Mouse (Mus musculus): ENCODE measurements around the gene Olfr503. TPM values are rescaled to one million over a fixed set of nuclear protein-coding genes. Genes with fewer than 3 reads are reported as not detected.
"Not testable (repeated sequence)": the region's sequence is repeated elsewhere in the genome, so short reads cannot be mapped to it uniquely, and the experiment has no call there.

Gene Olfr503
- not detected in 2 replicates for polyA plus RNA-seq (2012; ENCODE audit: insufficient read depth, low replicate concordance)

- peaks cover 16% of the 10 kb centered on the region for H3K9me3 ChIP-seq
- not testable (repeated sequence) for H3K36me3 ChIP-seq (replicated peaks; ENCODE audit: low read length); H3K4me3 ChIP-seq (replicated peaks); H3K27me3 ChIP-seq (replicated peaks); H3K4me1 ChIP-seq
Observed at GRCm38 (mm10) chr7:108544227-108544626, at the start of gene Olfr503. Gene Olfr503, plus strand, starts transcription at chr7:108544527.

DNA sequence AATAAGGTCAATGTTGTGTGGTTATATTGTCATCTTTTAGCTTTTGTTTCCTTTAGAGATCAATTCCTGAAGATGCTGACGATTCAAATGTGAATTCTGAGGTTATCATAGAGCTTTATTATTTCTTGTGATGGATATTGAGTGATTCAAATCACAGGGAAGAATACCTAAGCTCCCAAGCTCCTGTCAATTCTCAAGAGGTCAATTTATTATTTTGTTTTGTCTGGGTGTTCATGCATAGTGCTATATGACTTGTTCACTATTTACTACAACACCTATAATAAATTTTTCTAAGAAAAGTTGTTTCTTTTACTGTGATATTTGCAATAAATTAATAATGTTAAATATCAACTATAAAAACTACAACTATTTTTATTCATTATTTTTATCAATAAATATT lies 19.4 kb upstream of the Olfr503 start, which contains the start of gene Olfr502:
Gene Olfr502 (minus strand): TSS at position 101 of the 400 bp plus-strand sequence.
- no peaks in the 10 kb centered on the region for H3K36me3 ChIP-seq (replicated peaks; ENCODE audit: low read length)
- peaks cover 26% of the 10 kb centered on the region for H3K9me3 ChIP-seq
- no peak within 1 kb of the TSS for H3K4me3 ChIP-seq (replicated peaks)
- H3K4me1 ChIP-seq: no peaks in the 10 kb centered on the region
- TF ChIP-seq GATA1 (IDR thresholded peaks at IDR 0.05; ENCODE audit: borderline replicate concordance, low read length) (no peak), FLI1 (IDR thresholded peaks at IDR 0.05; ENCODE audit: low read length) (no peak)
- no peaks in the 10 kb centered on the region for H3K27me3 ChIP-seq (replicated peaks)

DNA sequence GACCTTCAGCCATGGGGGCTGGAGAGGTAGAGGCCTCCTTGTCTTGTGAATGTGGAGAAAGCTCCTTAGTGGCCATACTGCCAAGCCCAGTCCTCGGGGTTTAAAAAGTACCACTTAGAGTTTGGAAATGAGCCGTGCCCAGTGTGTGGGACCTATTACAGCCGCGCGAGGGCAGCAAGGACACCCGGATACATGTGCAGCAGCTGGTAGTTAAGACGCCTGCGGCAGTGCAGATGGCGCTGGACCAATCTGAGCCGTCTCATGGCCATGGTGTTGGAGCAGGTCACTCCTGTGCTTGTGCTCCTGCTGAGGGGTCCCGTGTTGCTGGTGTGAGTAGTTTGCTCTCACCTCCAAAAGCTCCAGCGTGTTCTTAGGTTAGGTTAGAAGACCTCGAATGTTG lies 1.9 kb upstream of the Olfr503 start:
- no peak overlapping the region for H3K4me3 ChIP-seq (replicated peaks)
- H3K4me1 ChIP-seq: no peaks in the 10 kb centered on the region
- no peaks in the 10 kb centered on the region for H3K36me3 ChIP-seq (replicated peaks; ENCODE audit: low read length)
- no peaks in the 10 kb centered on the region for H3K27me3 ChIP-seq (replicated peaks)
- TF ChIP-seq GATA1 (IDR thresholded peaks at IDR 0.05; ENCODE audit: borderline replicate concordance, low read length): no peak
- no peak for TF ChIP-seq FLI1 (IDR thresholded peaks at IDR 0.05; ENCODE audit: low read length)
- peaks cover 16% of the 10 kb centered on the region for H3K9me3 ChIP-seq

DNA sequence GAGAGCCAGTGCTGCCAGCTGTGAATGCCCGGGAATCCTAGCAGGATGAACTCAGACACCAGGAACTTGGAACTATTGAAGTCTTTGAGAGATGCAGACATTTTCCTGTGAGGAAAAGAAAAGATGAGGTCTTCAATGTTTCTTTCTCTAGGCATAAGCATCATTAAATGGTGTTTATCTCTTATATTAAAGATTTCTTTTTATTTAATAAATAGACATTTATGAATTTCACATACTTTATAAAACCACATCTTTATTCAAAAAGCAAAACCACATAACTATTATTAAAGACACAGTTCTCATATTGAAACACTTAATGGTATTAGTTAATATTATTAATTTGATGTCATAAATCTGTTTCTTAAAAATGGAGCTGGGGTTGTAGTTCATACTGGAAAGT lies 21.4 kb downstream of the Olfr503 start, which contains the start of gene Olfr504:
Gene Olfr504 (minus strand): TSS at position 101 of the 400 bp plus-strand sequence.
- Histone ChIP-seq H3K36me3 (replicated peaks; ENCODE audit: low read length) (no peaks in the 10 kb centered on the region), H3K9me3 (peaks cover 20% of the 10 kb centered on the region)
- no peak for TF ChIP-seq FLI1 (IDR thresholded peaks at IDR 0.05; ENCODE audit: low read length)
- TF ChIP-seq GATA1 (IDR thresholded peaks at IDR 0.05; ENCODE audit: borderline replicate concordance, low read length): no peak

GRCm38 (mm10) chr7:108589797-108590196 lies 45.5 kb downstream of the Olfr503 start:
- Histone ChIP-seq H3K36me3 (replicated peaks; ENCODE audit: low read length) (no peaks in the 10 kb centered on the region), H3K4me1 (no peaks in the 10 kb centered on the region), H3K27me3 (replicated peaks) (no peaks in the 10 kb centered on the region), H3K9me3 (peaks cover 15% of the 10 kb centered on the region), H3K4me3 (replicated peaks) (no peak overlapping the region)
- TF ChIP-seq GATA1 (IDR thresholded peaks at IDR 0.05; ENCODE audit: borderline replicate concordance, low read length) (no peak), FLI1 (IDR thresholded peaks at IDR 0.05; ENCODE audit: low read length) (no peak)

More for the DNA sequence above, 21.4 kb downstream of the Olfr503 start, which contains the start of gene Olfr504:
- Histone ChIP-seq H3K4me1 (no peaks in the 10 kb centered on the region), H3K4me3 (replicated peaks) (no peak within 1 kb of the TSS), H3K27me3 (replicated peaks) (no peaks in the 10 kb centered on the region)

Other genes with a start within 250 kb of the Olfr503 start
- not detected in 2 replicates for gene Olfr491, start 231.1 kb upstream of the Olfr503 start, polyA plus RNA-seq (2012; ENCODE audit: insufficient read depth, low replicate concordance)
- gene Olfr492, start 220.9 kb upstream of the Olfr503 start, polyA plus RNA-seq (2012; ENCODE audit: insufficient read depth, low replicate concordance): not detected in 2 replicates
- not detected in 2 replicates for gene Olfr493, start 197.5 kb upstream of the Olfr503 start, polyA plus RNA-seq (2012; ENCODE audit: insufficient read depth, low replicate concordance)
- not detected in 2 replicates for gene Olfr494, start 179.2 kb upstream of the Olfr503 start, polyA plus RNA-seq (2012; ENCODE audit: insufficient read depth, low replicate concordance)
- not detected in 2 replicates for gene Olfr495, start 151.4 kb upstream of the Olfr503 start, polyA plus RNA-seq (2012; ENCODE audit: insufficient read depth, low replicate concordance)
- not detected in 2 replicates for gene Olfr497, start 124.1 kb upstream of the Olfr503 start, polyA plus RNA-seq (2012; ENCODE audit: insufficient read depth, low replicate concordance)
- not detected in 2 replicates for gene Olfr498, start 79.2 kb upstream of the Olfr503 start, polyA plus RNA-seq (2012; ENCODE audit: insufficient read depth, low replicate concordance)
- not detected in 2 replicates for gene Olfr502, start 19.5 kb upstream of the Olfr503 start, polyA plus RNA-seq (2012; ENCODE audit: insufficient read depth, low replicate concordance)
- not detected in 2 replicates for gene Olfr504, start 21.3 kb downstream of the Olfr503 start, polyA plus RNA-seq (2012; ENCODE audit: insufficient read depth, low replicate concordance)
- not detected in 2 replicates for gene Olfr506, start 66.3 kb downstream of the Olfr503 start, polyA plus RNA-seq (2012; ENCODE audit: insufficient read depth, low replicate concordance)
- gene Olfr507, start 77.3 kb downstream of the Olfr503 start, polyA plus RNA-seq (2012; ENCODE audit: insufficient read depth, low replicate concordance): not detected in 2 replicates
- gene Olfr508, start 85.5 kb downstream of the Olfr503 start, polyA plus RNA-seq (2012; ENCODE audit: insufficient read depth, low replicate concordance): 0.06 TPM in 1 of 2 replicates, not detected in the other
- gene Olfr509, start 107.4 kb downstream of the Olfr503 start, polyA plus RNA-seq (2012; ENCODE audit: insufficient read depth, low replicate concordance): not detected in 2 replicates
- gene Olfr510, start 121.9 kb downstream of the Olfr503 start, polyA plus RNA-seq (2012; ENCODE audit: insufficient read depth, low replicate concordance): not detected in 2 replicates
- 0.15 TPM in 1 of 2 replicates, not detected in the other for gene Olfr512, start 168.8 kb downstream of the Olfr503 start, polyA plus RNA-seq (2012; ENCODE audit: insufficient read depth, low replicate concordance)
- not detected in 2 replicates for gene Olfr513, start 206.4 kb downstream of the Olfr503 start, polyA plus RNA-seq (2012; ENCODE audit: insufficient read depth, low replicate concordance)

All from megakaryocyte, embryonic 14.5 days (primary cell).